Mouse (Mus musculus): ENCODE results near the gene Kif27. TPM values are rescaled to one million over a fixed set of nuclear protein-coding genes. Genes with fewer than 3 reads are reported as not detected.
"Not testable (repeated sequence)": the region's sequence is repeated elsewhere in the genome, so short reads cannot be mapped to it uniquely, and the experiment has no call there.

Kif27 gene
- total and polyA plus RNA-seq, 3 experiments: 0.13 to 0.42 TPM; not detected in 1

- Histone ChIP-seq H3K9ac (ENCODE audit: control insufficient read depth, low read depth, low read length, poor library complexity, severe bottlenecking) (no peak overlapping the region), H3K4me3 (ENCODE audit: control insufficient read depth in 1 of 2, insufficient read depth in 1 of 2, low read depth in 2 of 2, low read length in 2 of 2) (no peak overlapping the region), H3K27me3 (ENCODE audit: control insufficient read depth in 1 of 2, insufficient read depth in 2 of 2, low read length in 2 of 2) (no peaks in the 10 kb centered on the region), H3K9me3 (replicated peaks; ENCODE audit: insufficient read depth, low read length) (no peaks in the 10 kb centered on the region), H3K36me3 (ENCODE audit: control insufficient read depth in 1 of 2, insufficient read depth in 2 of 2, low read length in 2 of 2) (peaks cover 40 to 69% of the 10 kb centered on the region in 2 experiments), H3K79me2 (ENCODE audit: control insufficient read depth, insufficient read depth, low read length, poor library complexity) (peaks cover 44% of the 10 kb centered on the region), H3K27ac (ENCODE audit: control insufficient read depth, low read depth, low read length) (no peak overlapping the region), H3K4me1 (ENCODE audit: control insufficient read depth in 1 of 2, insufficient read depth in 2 of 2, low read length in 2 of 2) (peaks cover 0 to 3% of the 10 kb centered on the region in 2 experiments; a peak in 3 of 4 replicates)
- TF ChIP-seq TAL1 (IDR thresholded peaks at IDR 0.05; ENCODE audit: low read length): no peak
- TF ChIP-seq POLR2A (IDR thresholded peaks at IDR 0.05; ENCODE audit: control insufficient read depth in 1 of 2, insufficient read depth in 1 of 2, low read depth in 1 of 2, low read length in 2 of 2, poor library complexity in 1 of 2): peak in 1 of 2 experiments; percentile 43; a peak in 1 of 4 replicates
- no peak for TF ChIP-seq MYB (IDR thresholded peaks at IDR 0.05; ENCODE audit: low read depth, low read length)
- TF ChIP-seq RCOR1 (IDR thresholded peaks at IDR 0.05; ENCODE audit: low read depth, low read length): no peak
- no peak for TF ChIP-seq ZC3H11A (IDR thresholded peaks at IDR 0.05; ENCODE audit: low read depth, low read length)
- TF ChIP-seq MYC (IDR thresholded peaks at IDR 0.05; ENCODE audit: low read depth, low read length): no peak
- TF ChIP-seq TBP (IDR thresholded peaks at IDR 0.05; ENCODE audit: low read depth, low read length): no peak
- no peak for DNase-seq (ENCODE audit: low read depth, low spot score)
Measured at GRCm38 (mm10) chr13:58397651-58398050, 38.7 kb upstream of the Kif27 start.

DNA sequence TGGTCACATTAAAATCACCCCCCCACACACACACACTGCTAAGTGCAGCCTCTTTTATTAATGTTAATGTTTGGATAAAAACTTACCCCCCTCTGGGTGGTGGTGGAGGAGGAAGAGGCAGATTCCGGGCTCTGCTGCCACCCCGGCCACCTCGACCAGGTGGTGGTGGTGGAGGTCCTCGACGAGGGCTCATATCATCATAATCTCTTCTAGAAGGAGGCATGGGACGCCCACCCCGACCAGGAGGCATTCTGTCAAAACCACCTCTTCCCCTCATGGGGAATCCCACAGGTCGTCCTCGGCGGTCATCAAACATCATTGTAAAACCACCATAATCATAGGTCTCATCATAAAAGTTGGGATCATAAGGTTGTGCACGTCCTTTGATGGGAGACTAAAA is 35.5 kb upstream of the Kif27 start:
- H3K4me1 ChIP-seq (ENCODE audit: control insufficient read depth in 1 of 2, insufficient read depth in 2 of 2, low read length in 2 of 2); H3K9me3 ChIP-seq (replicated peaks; ENCODE audit: insufficient read depth, low read length); H3K27ac ChIP-seq (ENCODE audit: control insufficient read depth, low read depth, low read length); H3K4me3 ChIP-seq (ENCODE audit: control insufficient read depth in 1 of 2, insufficient read depth in 1 of 2, low read depth in 2 of 2, low read length in 2 of 2); H3K27me3 ChIP-seq (ENCODE audit: control insufficient read depth in 1 of 2, insufficient read depth in 2 of 2, low read length in 2 of 2); DNase-seq (ENCODE audit: low read depth, low spot score); H3K9ac ChIP-seq (ENCODE audit: control insufficient read depth, low read depth, low read length, poor library complexity, severe bottlenecking): not testable (repeated sequence)
- Histone ChIP-seq H3K36me3 (ENCODE audit: control insufficient read depth in 1 of 2, insufficient read depth in 2 of 2, low read length in 2 of 2) (peaks cover 42 to 82% of the 10 kb centered on the region in 2 experiments), H3K79me2 (ENCODE audit: control insufficient read depth, insufficient read depth, low read length, poor library complexity) (peaks cover 16% of the 10 kb centered on the region)

GRCm38 (mm10) chr13:58389324-58389951 is 30.5 kb upstream of the Kif27 start:
- H3K4me3 ChIP-seq (ENCODE audit: control insufficient read depth in 1 of 2, insufficient read depth in 1 of 2, low read depth in 2 of 2, low read length in 2 of 2): no peak overlapping the region
- peaks cover 16 to 33% of the 10 kb centered on the region in 2 experiments for H3K36me3 ChIP-seq (ENCODE audit: control insufficient read depth in 1 of 2, insufficient read depth in 2 of 2, low read length in 2 of 2)
- peak overlapping the region; percentile 42 for H3K27ac ChIP-seq (ENCODE audit: control insufficient read depth, low read depth, low read length)
- no peaks in the 10 kb centered on the region for H3K79me2 ChIP-seq (ENCODE audit: control insufficient read depth, insufficient read depth, low read length, poor library complexity)
- no peaks in the 10 kb centered on the region for H3K27me3 ChIP-seq (ENCODE audit: control insufficient read depth in 1 of 2, insufficient read depth in 2 of 2, low read length in 2 of 2)
- H3K9ac ChIP-seq (ENCODE audit: control insufficient read depth, low read depth, low read length, poor library complexity, severe bottlenecking): no peak overlapping the region
- H3K9me3 ChIP-seq (replicated peaks; ENCODE audit: insufficient read depth, low read length): no peaks in the 10 kb centered on the region
- peak; percentile 62 for DNase-seq (ENCODE audit: low read depth, low spot score)
- H3K4me1 ChIP-seq (ENCODE audit: control insufficient read depth in 1 of 2, insufficient read depth in 2 of 2, low read length in 2 of 2): peaks cover 0 to 5% of the 10 kb centered on the region in 2 experiments; a peak in 2 of 4 replicates
- TF ChIP-seq TAL1 (IDR thresholded peaks at IDR 0.05; ENCODE audit: low read length) (no peak), MAZ (IDR thresholded peaks at IDR 0.05; ENCODE audit: low read depth, low read length) (0 out of 2 replicates have a peak, but pooled peaks have one; percentile 22), E2F4 (IDR thresholded peaks at IDR 0.05; ENCODE audit: borderline replicate concordance, low read depth, low read length) (0 out of 2 replicates have a peak, but pooled peaks have one; percentile 41), POLR2A (IDR thresholded peaks at IDR 0.05; ENCODE audit: control insufficient read depth in 1 of 2, insufficient read depth in 1 of 2, low read depth in 1 of 2, low read length in 2 of 2, poor library complexity in 1 of 2) (peak in 1 of 2 experiments; percentile 60; a peak in 2 of 4 replicates), MAFK (IDR thresholded peaks at IDR 0.05; ENCODE audit: borderline replicate concordance, low read depth, low read length) (no peak), CTCF (IDR thresholded peaks at IDR 0.05 in 2 of 3, conservative IDR thresholded peaks at IDR 0.05 in 1 of 3; ENCODE audit: control insufficient read depth in 1 of 3, insufficient read depth in 1 of 3, low read depth in 2 of 3, low read length in 3 of 3, poor library complexity in 1 of 3, severe bottlenecking in 1 of 3) (no peak), BHLHE40 (IDR thresholded peaks at IDR 0.05; ENCODE audit: borderline replicate concordance, low read depth, low read length) (peak; percentile 19; the same call in 1 of the 2 replicates), ZNF384 (IDR thresholded peaks at IDR 0.05; ENCODE audit: low read depth, low read length) (no peak), EP300 (IDR thresholded peaks at IDR 0.05; ENCODE audit: low read depth in 1 of 2, low read length in 2 of 2) (peak in 1 of 2 experiments; percentile 17; a peak in 1 of 4 replicates), ZKSCAN1 (IDR thresholded peaks at IDR 0.05; ENCODE audit: low read depth, low read length) (no peak; the same call in 1 of the 2 replicates), GATA1 (IDR thresholded peaks at IDR 0.05; ENCODE audit: low read depth, low read length) (no peak), JUND (IDR thresholded peaks at IDR 0.05; ENCODE audit: low read depth, low read length) (no peak), MEF2A (IDR thresholded peaks at IDR 0.05; ENCODE audit: extremely low read depth, insufficient replicate concordance, low read depth, low read length, poor library complexity, severe bottlenecking) (no peak), TBP (IDR thresholded peaks at IDR 0.05; ENCODE audit: low read depth, low read length) (no peak), USF1 (IDR thresholded peaks at IDR 0.05; ENCODE audit: low read depth, low read length) (no peak), NRF1 (IDR thresholded peaks at IDR 0.05; ENCODE audit: insufficient read depth, low read depth, low read length, poor library complexity, severe bottlenecking) (no peak), RAD21 (IDR thresholded peaks at IDR 0.05; ENCODE audit: low read depth, low read length) (no peak), ZMIZ1 (IDR thresholded peaks at IDR 0.05; ENCODE audit: low read depth, low read length) (peak; percentile 35), MXI1 (IDR thresholded peaks at IDR 0.05; ENCODE audit: low read depth, low read length) (no peak), ELF1 (IDR thresholded peaks at IDR 0.05; ENCODE audit: low read depth, low read length) (no peak)
